ENCODE assay signal across 16 mouse cellular contexts in the genomic region with DNA sequence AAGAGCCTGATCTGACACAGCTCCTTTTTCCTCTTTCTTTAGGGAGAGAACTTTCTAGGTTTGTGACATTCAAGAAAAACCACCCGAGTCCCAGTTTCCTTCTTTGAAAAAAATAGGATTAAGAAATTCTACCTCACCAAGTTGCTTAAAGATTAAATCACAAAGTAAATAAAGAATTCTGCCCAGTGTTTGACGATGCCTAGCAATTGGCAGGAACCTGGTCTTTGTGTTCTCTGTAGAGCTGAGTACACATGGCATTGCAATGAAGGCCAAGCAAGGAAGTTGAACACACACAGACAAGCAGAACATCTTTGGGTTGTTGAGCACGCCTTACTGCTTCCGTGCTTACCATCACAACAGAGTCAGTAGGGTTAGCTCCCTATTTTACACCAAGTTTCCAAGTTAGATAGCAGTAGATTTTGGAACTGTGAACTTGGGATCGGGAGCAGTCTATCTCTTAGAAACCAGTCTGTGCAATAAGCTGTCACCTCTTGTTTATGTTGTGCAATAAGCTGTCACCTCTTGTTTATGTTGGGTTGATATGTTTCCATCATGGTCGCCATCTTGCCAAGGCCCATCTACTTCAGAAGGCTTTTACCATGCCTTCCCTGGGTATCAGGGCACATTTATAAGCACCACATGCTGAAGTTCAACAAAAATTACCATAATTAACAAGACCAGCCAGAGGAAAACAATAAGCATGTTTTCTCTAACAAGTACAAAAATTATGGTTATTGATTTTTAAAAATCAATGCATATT.
"Had no signal": no experiment of that assay in that cellular context is flagged by ENCODE, and none has a peak within 500 bp of the region (broad histone marks: within the 10 kb centered on the region; RNA-seq: fewer than 3 reads in every experiment).

No protein-coding gene starts in this region.

- ATAC-seq: intestine, embryonic 16.5 days; midbrain, embryonic 15.5 days had no signal

- DNase-seq: kidney, adult 2 months; kidney, postnatal 14 days; retina, postnatal 1 day; right cerebral cortex, postnatal 4 days; spleen, adult 18-20 months; thymus, postnatal 14 days had no signal

- H3K27me3 ChIP-seq: kidney, embryonic 15.5 days; limb, embryonic 15.5 days; megakaryocyte, embryonic 14.5 days; midbrain, embryonic 15.5 days; neural tube, embryonic 12.5 days had no signal

- H3K36me3 ChIP-seq: kidney, embryonic 15.5 days; limb, embryonic 15.5 days; midbrain, embryonic 15.5 days; neural tube, embryonic 12.5 days had no signal

- H3K9ac ChIP-seq: kidney, embryonic 15.5 days; limb, embryonic 15.5 days; liver, embryonic 14.5 days; midbrain, embryonic 15.5 days; neural tube, embryonic 12.5 days had no signal

- H3K4me1 ChIP-seq: kidney, embryonic 15.5 days; limb, embryonic 15.5 days; megakaryocyte, embryonic 14.5 days; midbrain, embryonic 15.5 days; neural tube, embryonic 12.5 days had no signal

- H3K4me2 ChIP-seq: kidney, embryonic 15.5 days; limb, embryonic 15.5 days; midbrain, embryonic 11.5 days; midbrain, embryonic 15.5 days; neural tube, embryonic 12.5 days had no signal

- H3K27ac ChIP-seq: kidney, embryonic 15.5 days; left cerebral cortex, adult 2 months; limb, embryonic 15.5 days; liver, embryonic 14.5 days; macrophage; midbrain, embryonic 15.5 days; neural tube, embryonic 12.5 days had no signal

- H3K4me3 ChIP-seq: kidney, embryonic 15.5 days; left cerebral cortex, adult 2 months; limb, embryonic 15.5 days; megakaryocyte, embryonic 14.5 days; midbrain, embryonic 15.5 days; neural tube, embryonic 12.5 days had no signal

- H3K9me3 ChIP-seq: kidney, embryonic 15.5 days; limb, embryonic 15.5 days; megakaryocyte, embryonic 14.5 days; midbrain, embryonic 15.5 days; neural tube, embryonic 12.5 days had no signal
